Mouse (Mus musculus) hindbrain, embryonic 13.5 days (tissue): ENCODE data around the gene Cadm1. TPM values are rescaled to one million over a fixed set of nuclear protein-coding genes. Genes with fewer than 3 reads are reported as not detected.

ENCODE experiments used
- ATAC-seq: fragments of 200-750 bp; cut with Nextera tagmentation; 2 replicates; pipeline ENCODE4 v1.8.0; 2017; ENCODE audit warnings: moderate TSS enrichment; ENCODE audit not compliant: low FRiP score
- H3K27ac ChIP-seq: fragments of 300-500 bp; sonication (generic); 2 replicates; pipeline ENCODE4 v1.5.1; 2015; ENCODE audit warnings: inconsistent platforms, mild to moderate bottlenecking, moderate library complexity
- H3K27me3 ChIP-seq: fragments of 300-500 bp; sonication (generic); 2 replicates; pipeline ENCODE4 v1.6.1; 2015; ENCODE audit warnings: mild to moderate bottlenecking, inconsistent platforms
- H3K36me3 ChIP-seq: fragments of 300-500 bp; sonication (generic); 2 replicates; pipeline ENCODE4 v1.6.1; 2015; ENCODE audit warnings: mild to moderate bottlenecking, inconsistent platforms
- H3K4me1 ChIP-seq: fragments of 300-500 bp; sonication (generic); replicated peaks from 2 replicates; pipeline ENCODE4 v1.6.1; 2015; ENCODE audit warnings: inconsistent platforms
- H3K4me2 ChIP-seq: fragments of 300-500 bp; sonication (generic); 2 replicates; pipeline ENCODE4 v1.6.1; 2015; ENCODE audit warnings: inconsistent platforms, mild to moderate bottlenecking, moderate library complexity
- H3K4me3 ChIP-seq: fragments of 300-500 bp; sonication (generic); 2 replicates; pipeline ENCODE4 v1.5.1; 2015; ENCODE audit warnings: mild to moderate bottlenecking, inconsistent platforms
- H3K9ac ChIP-seq: fragments of 300-500 bp; sonication (generic); 2 replicates; pipeline ENCODE4 v1.6.1; 2015; ENCODE audit warnings: mild to moderate bottlenecking, inconsistent platforms
- H3K9me3 ChIP-seq: fragments of 300-500 bp; sonication (generic); 2 replicates; pipeline ENCODE4 v1.6.1; 2016; ENCODE audit warnings: inconsistent platforms
- WGBS: fragments of 180-500 bp; shearing (Covaris S2); methylation state at CpG from one replicate; pipeline ENCODE4 v1.1.7; 2015; 5-methylcytosine and 5-hydroxymethylcytosine counted together
- polyA plus RNA-seq: library from polyadenylated mRNA; unstranded; fragments of >200 nt; fragmentation: Nextera tagmentation; extraction: Ambion mirVana; gene quantifications from 2 replicates; pipeline ENCODE4 v1.2.1, GENCODE M21; 2015

Cadm1 gene
- polyA plus RNA-seq, 1 experiment from 2014 or later: 180 TPM

- H3K4me1 ChIP-seq: peaks cover 18% of the 10 kb centered on the region
- 86% methylated on average over 4 of the region's 4 CpGs for WGBS
- H3K27ac ChIP-seq: no peak overlapping the region
- H3K4me2 ChIP-seq: no peak overlapping the region
- H3K9ac ChIP-seq: no peak overlapping the region
- H3K27me3 ChIP-seq: no peaks in the 10 kb centered on the region
- H3K9me3 ChIP-seq: no peaks in the 10 kb centered on the region
- no peak for ATAC-seq
- H3K36me3 ChIP-seq: no peaks in the 10 kb centered on the region
- H3K4me3 ChIP-seq: no peak overlapping the region
These were observed 123.0 kb downstream of the Cadm1 start for GRCm38 (mm10) chr9:47652936-47653335.

- WGBS: 95% methylated on average over 6 of the region's 6 CpGs
- Histone ChIP-seq H3K36me3 (no peaks in the 10 kb centered on the region), H3K27me3 (no peaks in the 10 kb centered on the region), H3K9me3 (no peaks in the 10 kb centered on the region), H3K4me2 (no peak overlapping the region), H3K4me1 (peaks cover 4% of the 10 kb centered on the region; the same call in 1 of the 2 replicates), H3K9ac (no peak overlapping the region), H3K27ac (no peak overlapping the region), H3K4me3 (no peak overlapping the region)
- ATAC-seq: no peak
These were observed 129.6 kb downstream of the Cadm1 start for GRCm38 (mm10) chr9:47659366-47660090.

GRCm38 (mm10) chr9:47661611-47662010 is 131.6 kb downstream of the Cadm1 start:
- H3K4me2 ChIP-seq: no peak overlapping the region
- H3K4me3 ChIP-seq: no peak overlapping the region
- WGBS: 84% methylated on average over 7 of the region's 7 CpGs
- no peaks in the 10 kb centered on the region for H3K36me3 ChIP-seq
- peaks cover 16% of the 10 kb centered on the region for H3K4me1 ChIP-seq
- H3K9me3 ChIP-seq: no peaks in the 10 kb centered on the region
- no peak overlapping the region for H3K27ac ChIP-seq
- H3K9ac ChIP-seq: no peak overlapping the region
- no peaks in the 10 kb centered on the region for H3K27me3 ChIP-seq
- no peak for ATAC-seq

- Histone ChIP-seq H3K9me3 (no peaks in the 10 kb centered on the region), H3K4me2 (no peak overlapping the region), H3K9ac (no peak overlapping the region), H3K4me1 (peaks cover 38% of the 10 kb centered on the region), H3K27ac (no peak overlapping the region), H3K4me3 (no peak overlapping the region), H3K36me3 (no peaks in the 10 kb centered on the region), H3K27me3 (no peaks in the 10 kb centered on the region)
- ATAC-seq: no peak
- WGBS: 59% methylated on average over 4 of the region's 4 CpGs
These were observed 139.2 kb downstream of the Cadm1 start for GRCm38 (mm10) chr9:47669206-47669605.

- ATAC-seq: no peak
- H3K36me3 ChIP-seq: no peaks in the 10 kb centered on the region
These were observed 141.6 kb downstream of the Cadm1 start for GRCm38 (mm10) chr9:47671617-47672016.

GRCm38 (mm10) chr9:47674766-47675713 is 145.1 kb downstream of the Cadm1 start:
- Histone ChIP-seq H3K36me3 (no peaks in the 10 kb centered on the region), H3K27ac (no peak overlapping the region), H3K9ac (no peak overlapping the region), H3K4me2 (no peak overlapping the region), H3K27me3 (no peaks in the 10 kb centered on the region), H3K9me3 (no peaks in the 10 kb centered on the region), H3K4me3 (no peak overlapping the region), H3K4me1 (peaks cover 17% of the 10 kb centered on the region)
- WGBS: 84% methylated on average over 11 of the region's 11 CpGs
- ATAC-seq: no peak

More at GRCm38 (mm10) chr9:47671617-47672016, 141.6 kb downstream of the Cadm1 start:
- 54% methylated on average over 11 of the region's 11 CpGs for WGBS
- H3K9me3 ChIP-seq: no peaks in the 10 kb centered on the region
- peaks cover 27% of the 10 kb centered on the region for H3K4me1 ChIP-seq
- H3K9ac ChIP-seq: no peak overlapping the region
- no peak overlapping the region for H3K4me2 ChIP-seq
- no peaks in the 10 kb centered on the region for H3K27me3 ChIP-seq
- H3K4me3 ChIP-seq: no peak overlapping the region
- no peak overlapping the region for H3K27ac ChIP-seq

- no peak for ATAC-seq
- Histone ChIP-seq H3K27me3 (no peaks in the 10 kb centered on the region), H3K4me3 (no peak overlapping the region), H3K9me3 (no peaks in the 10 kb centered on the region), H3K27ac (0 out of 2 replicates have a peak overlapping the region, but pooled peaks have one; percentile 56), H3K4me1 (peaks cover 58% of the 10 kb centered on the region), H3K4me2 (no peak overlapping the region), H3K36me3 (no peaks in the 10 kb centered on the region), H3K9ac (no peak overlapping the region)
- 54% methylated on average over 2 of the region's 2 CpGs for WGBS
These were observed 156.9 kb downstream of the Cadm1 start for GRCm38 (mm10) chr9:47686881-47687280.

GRCm38 (mm10) chr9:47687604-47688003 is 157.6 kb downstream of the Cadm1 start:
- Histone ChIP-seq H3K4me1 (peaks cover 51% of the 10 kb centered on the region), H3K4me3 (no peak overlapping the region), H3K27ac (no peak overlapping the region), H3K36me3 (no peaks in the 10 kb centered on the region), H3K9me3 (no peaks in the 10 kb centered on the region), H3K9ac (no peak overlapping the region), H3K4me2 (no peak overlapping the region), H3K27me3 (no peaks in the 10 kb centered on the region)
- ATAC-seq: no peak
- WGBS: 96% methylated on average over 5 of the region's 5 CpGs

GRCm38 (mm10) chr9:47688297-47688696 is 158.3 kb downstream of the Cadm1 start:
- Histone ChIP-seq H3K27ac (no peak overlapping the region), H3K4me3 (no peak overlapping the region), H3K4me1 (peaks cover 48% of the 10 kb centered on the region), H3K9me3 (no peaks in the 10 kb centered on the region), H3K4me2 (no peak overlapping the region), H3K36me3 (no peaks in the 10 kb centered on the region), H3K9ac (no peak overlapping the region), H3K27me3 (no peaks in the 10 kb centered on the region)
- ATAC-seq: no peak
- WGBS: 49% methylated on average over 10 of the region's 10 CpGs

- Histone ChIP-seq H3K4me1 (peaks cover 21% of the 10 kb centered on the region), H3K9me3 (no peaks in the 10 kb centered on the region), H3K36me3 (no peaks in the 10 kb centered on the region), H3K4me2 (no peak overlapping the region), H3K27ac (no peak overlapping the region), H3K9ac (no peak overlapping the region), H3K27me3 (no peaks in the 10 kb centered on the region), H3K4me3 (no peak overlapping the region)
- 72% methylated on average over 13 of the region's 13 CpGs for WGBS
- no peak for ATAC-seq
These were observed 162.9 kb downstream of the Cadm1 start for GRCm38 (mm10) chr9:47692911-47693310.

GRCm38 (mm10) chr9:47699026-47699425 is 169.1 kb downstream of the Cadm1 start:
- ATAC-seq: no peak
- 53% methylated on average over 3 of the region's 3 CpGs for WGBS
- Histone ChIP-seq H3K4me3 (no peak overlapping the region), H3K36me3 (no peaks in the 10 kb centered on the region), H3K9ac (no peak overlapping the region), H3K4me1 (peaks cover 21% of the 10 kb centered on the region), H3K27ac (no peak overlapping the region), H3K9me3 (no peaks in the 10 kb centered on the region), H3K27me3 (no peaks in the 10 kb centered on the region), H3K4me2 (no peak overlapping the region)

- no peaks in the 10 kb centered on the region for H3K36me3 ChIP-seq
- WGBS: 67% methylated on average over 5 of the region's 5 CpGs
- H3K9me3 ChIP-seq: no peaks in the 10 kb centered on the region
- no peak overlapping the region for H3K4me2 ChIP-seq
- H3K27ac ChIP-seq: no peak overlapping the region
- no peaks in the 10 kb centered on the region for H3K27me3 ChIP-seq
- no peak overlapping the region for H3K4me3 ChIP-seq
- H3K9ac ChIP-seq: no peak overlapping the region
- ATAC-seq: no peak
- peaks cover 19% of the 10 kb centered on the region for H3K4me1 ChIP-seq
These were observed 170.0 kb downstream of the Cadm1 start for GRCm38 (mm10) chr9:47700021-47700420.
